Mouse (Mus musculus): Measurements from ENCODE around the gene Pskh1.

DNA sequence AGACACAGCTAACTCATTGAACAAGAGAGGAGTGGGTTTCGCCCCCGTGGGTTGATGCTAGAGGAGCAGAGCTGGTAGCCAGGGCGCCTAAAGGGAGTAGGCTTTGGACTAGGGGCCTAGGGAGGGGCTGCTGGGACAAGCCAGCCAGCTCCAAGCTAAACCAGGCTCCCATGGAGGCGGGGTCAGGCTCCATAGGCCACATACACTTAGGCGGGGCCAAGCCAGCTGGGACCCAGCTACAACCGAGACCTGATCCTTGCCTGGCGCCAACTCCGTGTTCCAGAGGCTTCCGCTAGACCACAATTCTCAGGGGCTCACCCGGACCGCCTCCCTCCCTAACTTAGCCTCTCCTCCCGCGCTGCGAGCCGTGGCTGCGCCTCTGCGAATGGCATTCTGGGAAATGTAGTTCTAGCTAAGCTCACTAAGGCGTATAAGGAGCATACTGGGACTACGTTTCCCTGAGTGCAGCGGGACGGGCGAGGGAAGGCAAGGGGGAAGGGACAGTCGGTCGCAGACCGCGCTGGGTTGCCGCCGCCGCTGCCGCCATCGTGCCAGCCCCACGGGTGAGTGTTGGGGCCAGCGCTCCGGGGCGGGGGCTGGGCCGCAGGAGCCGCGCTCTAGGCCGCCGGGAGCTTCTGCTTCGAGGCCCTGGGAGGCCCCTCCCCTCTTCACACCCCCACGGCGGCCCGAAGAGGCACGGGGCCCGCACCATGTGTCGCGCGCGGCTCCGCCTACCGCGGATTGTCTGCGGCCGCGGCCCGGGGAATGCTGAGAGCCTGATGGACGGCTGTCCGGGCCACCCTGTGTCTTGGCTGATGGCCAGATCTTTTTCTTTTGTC is 39.9 kb upstream of the Pskh1 start, which contains the start of gene Nutf2:
- TF ChIP-seq EP300 (optimal IDR thresholded peaks at IDR 0.05): no peak
- TF ChIP-seq CTCF (IDR thresholded peaks at IDR 0.05; ENCODE audit: low read depth): no peak
